Mouse (Mus musculus) cortical plate, adult 2 months (tissue): ENCODE measurements at regions not wholly inside any gene's neighbourhood (a gene's known extent, or its start where the extent isn't known, plus 50 kb on each side); places are given as distances from the start of the nearest gene placed in this dataset.

Experiments
- CTCF ChIP-seq: fragments of 200-500 bp; IDR thresholded peaks from 2 replicates; pipeline ENCODE4 v1.5.1; 2011; ENCODE audit warnings: mild to moderate bottlenecking, control low read depth, low read length; ENCODE audit not compliant: insufficient read depth; ENCODE audit errors: extremely low read depth
- POLR2A ChIP-seq: fragments of 200-500 bp; IDR thresholded peaks from 2 replicates; pipeline ENCODE4 v1.6.1; 2011; ENCODE audit warnings: mild to moderate bottlenecking, low read length, control low read depth; ENCODE audit not compliant: insufficient read depth; ENCODE audit errors: extremely low read depth

GRCm38 (mm10) chrX:11419162-11419631 lies 91.6 kb downstream of the H2al1j start:
- no peak for TF ChIP-seq CTCF
- TF ChIP-seq POLR2A, result no peak
